Mouse (Mus musculus) lung, embryonic 14.5 days (tissue): ENCODE measurements at regions not wholly inside any gene's neighbourhood (a gene's known extent, or its start where the extent isn't known, plus 50 kb on each side); places are given as distances from the start of the nearest gene placed in this dataset.

ENCODE experiments used
- ATAC-seq: fragments of 200-750 bp; cut with Nextera tagmentation; 2 replicates; pipeline ENCODE4 v1.8.0; 2017; ENCODE audit warnings: mild to moderate bottlenecking, moderate TSS enrichment, moderate library complexity; ENCODE audit not compliant: insufficient read depth
- DNase-seq: peaks from one replicate; pipeline ENCODE4 v3.0.0-alpha.2; 2015
- H3K27ac ChIP-seq: fragments of 300-500 bp; sonication (generic); 2 replicates; pipeline ENCODE4 v1.5.1; 2014; ENCODE audit warnings: low read depth, mild to moderate bottlenecking, moderate library complexity
- H3K27me3 ChIP-seq: fragments of 300-500 bp; sonication (generic); 2 replicates; pipeline ENCODE4 v1.6.1; 2014; ENCODE audit warnings: low read length, control low read depth; ENCODE audit not compliant: insufficient read depth
- H3K36me3 ChIP-seq: fragments of 300-500 bp; sonication (generic); 2 replicates; pipeline ENCODE4 v1.6.1; 2014; ENCODE audit warnings: control low read depth; ENCODE audit not compliant: insufficient read depth
- H3K4me1 ChIP-seq: fragments of 300-500 bp; sonication (generic); 2 replicates; pipeline ENCODE4 v1.6.1; 2014; ENCODE audit warnings: antibody characterized with exemption, control low read depth; ENCODE audit not compliant: insufficient read depth
- H3K4me2 ChIP-seq: fragments of 300-500 bp; sonication (generic); 2 replicates; pipeline ENCODE4 v1.6.1; 2014; ENCODE audit warnings: mild to moderate bottlenecking
- H3K4me3 ChIP-seq: fragments of 300-500 bp; sonication (generic); 2 replicates; pipeline ENCODE4 v1.5.1; 2014; ENCODE audit warnings: low read depth, low read length
- H3K9ac ChIP-seq: fragments of 300-500 bp; sonication (generic); 2 replicates; pipeline ENCODE4 v1.6.1; 2014
- H3K9me3 ChIP-seq: fragments of 300-500 bp; sonication (generic); 2 replicates; pipeline ENCODE4 v1.6.1; 2016; ENCODE audit warnings: low read depth, low read length, control low read depth
- CTCF ChIP-seq: IDR thresholded peaks from 2 replicates; pipeline ENCODE4 v1.5.1; 2016; ENCODE audit warnings: antibody characterized with exemption, low read depth
- WGBS: fragments of 180-500 bp; shearing (Covaris S2); extraction: QIAGEN DNeasy Blood & Tissue Kit; methylation state at CpG from one replicate; pipeline ENCODE4 v1.1.7; 2014; 5-methylcytosine and 5-hydroxymethylcytosine counted together

- 91% methylated on average over 5 of the region's 5 CpGs for WGBS
- ATAC-seq (no peak), DNase-seq (no peak)
- Histone ChIP-seq H3K4me3 (no peak overlapping the region), H3K4me1 (no peaks in the 10 kb centered on the region), H3K27ac (no peak overlapping the region), H3K9me3 (no peaks in the 10 kb centered on the region), H3K27me3 (no peaks in the 10 kb centered on the region), H3K4me2 (no peak overlapping the region), H3K36me3 (no peaks in the 10 kb centered on the region), H3K9ac (no peak overlapping the region)
- no peak for TF ChIP-seq CTCF
Measured at GRCm38 (mm10) chr8:79572526-79572925, 66.9 kb upstream of the Otud4 start.

GRCm38 (mm10) chr8:79563101-79563500 is 76.3 kb upstream of the Otud4 start:
- no peak overlapping the region for H3K4me2 ChIP-seq
- no peak overlapping the region for H3K27ac ChIP-seq
- DNase-seq (no peak), ATAC-seq (no peak)
- no peak overlapping the region for H3K9ac ChIP-seq
- 81% methylated on average over 6 of the region's 6 CpGs for WGBS
- H3K4me3 ChIP-seq, result no peak overlapping the region
- no peaks in the 10 kb centered on the region for H3K4me1 ChIP-seq
- no peaks in the 10 kb centered on the region; the same call in 1 of the 2 replicates for H3K27me3 ChIP-seq
- no peaks in the 10 kb centered on the region for H3K36me3 ChIP-seq
- no peaks in the 10 kb centered on the region for H3K9me3 ChIP-seq
- TF ChIP-seq CTCF, result no peak

GRCm38 (mm10) chr8:79562669-79563068 is 76.7 kb upstream of the Otud4 start:
- H3K9me3 ChIP-seq, result no peaks in the 10 kb centered on the region
- no peak overlapping the region for H3K4me3 ChIP-seq
- H3K4me1 ChIP-seq, result no peaks in the 10 kb centered on the region
- no peaks in the 10 kb centered on the region; the same call in 1 of the 2 replicates for H3K27me3 ChIP-seq
- 65% methylated on average over 8 of the region's 8 CpGs for WGBS
- peak; percentile 39 for TF ChIP-seq CTCF
- H3K36me3 ChIP-seq, result no peaks in the 10 kb centered on the region
- DNase-seq (peak; percentile 42), ATAC-seq (no peak)
- no peak overlapping the region for H3K9ac ChIP-seq
- no peak overlapping the region for H3K27ac ChIP-seq
- no peak overlapping the region for H3K4me2 ChIP-seq

DNA sequence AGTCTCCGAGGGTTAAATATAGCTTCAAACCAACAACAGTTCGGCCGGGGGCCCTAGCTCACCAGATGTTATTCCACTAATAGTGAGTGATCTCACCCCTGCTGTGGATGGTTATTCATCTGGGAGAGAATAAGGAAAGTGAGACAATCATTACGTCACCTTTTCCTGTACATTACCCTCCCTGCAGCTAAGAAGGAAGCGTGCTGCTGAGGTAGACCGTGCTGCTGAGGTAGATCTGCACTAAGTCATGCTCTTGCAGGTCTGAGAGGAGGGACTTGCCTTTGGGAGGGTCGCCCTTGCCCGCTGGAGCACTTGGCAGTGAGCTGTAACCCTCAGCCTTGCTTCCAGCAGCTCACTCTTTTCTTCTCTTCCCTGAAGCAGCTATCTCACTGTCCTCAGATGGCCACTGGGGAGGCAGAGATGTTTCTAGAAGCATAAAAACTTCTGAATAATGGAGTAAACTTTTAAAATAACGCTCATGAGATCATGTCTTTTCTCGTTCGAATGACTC is 77.3 kb upstream of the Otud4 start:
- Histone ChIP-seq H3K4me2 (0 out of 2 replicates have a peak overlapping the region, but pooled peaks have one; percentile 4), H3K9ac (no peak overlapping the region), H3K4me3 (no peak overlapping the region), H3K27ac (peak overlapping the region; percentile 75; the same call in 1 of the 2 replicates), H3K27me3 (no peaks in the 10 kb centered on the region; the same call in 1 of the 2 replicates), H3K4me1 (no peaks in the 10 kb centered on the region), H3K36me3 (no peaks in the 10 kb centered on the region), H3K9me3 (no peaks in the 10 kb centered on the region)
- WGBS, result 47% methylated on average over 11 of the region's 11 CpGs
- peak; percentile 69 for DNase-seq
- peak; percentile 78 for ATAC-seq
- TF ChIP-seq CTCF, result no peak

DNA sequence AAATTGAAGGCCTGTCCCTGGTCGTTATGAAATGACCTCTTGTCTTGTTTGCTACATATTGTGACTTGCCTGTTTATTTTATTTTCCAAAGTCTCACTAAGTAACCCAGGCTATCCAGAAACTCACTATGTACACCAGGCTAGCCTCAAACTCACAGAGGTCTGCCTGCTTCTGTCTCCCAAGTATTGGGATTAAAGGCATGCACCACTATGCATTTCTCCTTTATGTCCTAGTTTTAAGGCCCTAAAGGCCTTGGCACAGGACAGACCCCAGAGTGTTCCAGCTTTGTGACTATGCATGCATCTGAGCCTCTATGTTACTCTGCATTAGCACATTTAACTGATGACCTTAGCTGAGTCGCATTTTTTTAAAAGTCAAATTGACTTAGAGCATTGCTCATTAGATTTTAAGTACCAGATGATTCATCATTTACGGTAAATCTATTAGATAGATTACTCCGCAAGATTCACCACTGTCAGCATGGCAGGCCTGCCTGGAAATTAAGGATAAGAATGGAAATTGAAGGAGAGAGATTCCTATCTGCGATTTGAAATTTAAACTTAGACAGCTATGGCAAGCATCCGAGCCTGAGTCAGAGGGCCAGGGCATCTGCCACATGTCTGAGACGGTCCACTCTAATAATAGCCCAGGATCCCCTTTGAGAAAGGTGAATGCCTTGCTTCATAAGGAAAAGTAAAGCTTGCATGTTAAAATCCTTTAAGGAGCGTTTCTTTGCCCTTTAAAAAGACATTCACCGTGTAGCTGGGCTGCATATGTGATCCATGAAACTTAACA is 78.0 kb upstream of the Otud4 start:
- ATAC-seq (no peak), DNase-seq (no peak)
- H3K4me3 ChIP-seq, result no peak overlapping the region
- H3K9ac ChIP-seq, result no peak overlapping the region
- no peaks in the 10 kb centered on the region for H3K36me3 ChIP-seq
- H3K27me3 ChIP-seq, result no peaks in the 10 kb centered on the region; the same call in 1 of the 2 replicates
- no peaks in the 10 kb centered on the region for H3K4me1 ChIP-seq
- H3K9me3 ChIP-seq, result no peaks in the 10 kb centered on the region
- H3K4me2 ChIP-seq, result no peak overlapping the region
- 61% methylated on average over 9 of the region's 9 CpGs for WGBS
- peak overlapping the region; percentile 65; the same call in 1 of the 2 replicates for H3K27ac ChIP-seq
- TF ChIP-seq CTCF, result no peak

DNA sequence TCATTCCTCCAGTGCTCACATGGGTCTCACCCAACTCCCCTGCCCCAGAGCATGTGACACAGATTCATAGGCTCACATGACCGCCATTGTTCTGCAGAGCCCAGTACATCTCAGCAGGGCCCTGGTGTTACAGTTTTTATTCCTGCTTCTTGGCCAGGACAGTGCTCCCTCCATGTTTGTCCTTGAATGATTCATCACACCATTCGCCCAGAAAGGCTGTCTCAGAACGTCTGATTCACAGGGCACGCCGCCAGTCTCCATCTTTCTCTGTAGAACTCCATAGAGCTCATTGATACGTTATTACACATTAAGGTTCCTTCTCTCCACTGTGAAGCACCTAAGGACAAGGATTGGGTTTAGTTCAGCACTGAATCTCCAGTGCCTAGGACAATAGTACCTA is 79.9 kb upstream of the Otud4 start:
- Histone ChIP-seq H3K4me2 (no peak overlapping the region), H3K36me3 (no peaks in the 10 kb centered on the region), H3K27ac (no peak overlapping the region), H3K9me3 (no peaks in the 10 kb centered on the region), H3K9ac (no peak overlapping the region), H3K27me3 (no peaks in the 10 kb centered on the region; the same call in 1 of the 2 replicates), H3K4me3 (no peak overlapping the region), H3K4me1 (no peaks in the 10 kb centered on the region)
- ATAC-seq, result no peak
- no peak for TF ChIP-seq CTCF
- WGBS, result 87% methylated on average over 6 of the region's 6 CpGs
- DNase-seq, result no peak

GRCm38 (mm10) chr8:79554311-79554710 is 85.1 kb upstream of the Otud4 start:
- Histone ChIP-seq H3K9ac (no peak overlapping the region), H3K27me3 (no peaks in the 10 kb centered on the region), H3K27ac (no peak overlapping the region), H3K4me1 (no peaks in the 10 kb centered on the region), H3K4me2 (no peak overlapping the region), H3K36me3 (no peaks in the 10 kb centered on the region), H3K9me3 (no peaks in the 10 kb centered on the region), H3K4me3 (no peak overlapping the region)
- TF ChIP-seq CTCF, result no peak
- 84% methylated on average over 2 of the region's 4 CpGs for WGBS
- ATAC-seq, result no peak
- DNase-seq, result no peak
